Comparison of ENCODE assay signal across 10 mouse cellular contexts in the genomic region with DNA sequence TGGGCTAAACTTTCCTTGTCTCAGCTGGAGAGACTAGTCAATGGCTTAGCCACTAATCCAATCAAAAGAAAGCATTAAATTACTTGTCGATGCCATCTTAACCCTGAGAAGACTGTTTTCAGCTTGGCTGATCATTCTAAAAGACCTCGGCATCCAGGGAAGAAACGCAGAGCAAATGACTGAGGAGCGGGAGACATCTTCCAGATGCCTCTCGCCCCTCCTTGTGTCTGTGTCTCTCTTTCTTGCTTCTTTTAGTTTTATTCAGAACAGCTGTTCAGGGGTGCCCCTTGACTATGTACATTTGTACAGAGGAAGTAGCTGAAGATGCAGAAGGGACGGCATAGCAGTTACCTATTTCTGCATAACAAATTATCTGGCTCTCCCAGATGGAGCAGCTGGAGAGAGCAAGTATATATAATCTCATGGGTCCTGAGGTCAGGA.
DNase-seq lines count a peak whose midpoint lies in the region; ATAC-seq and TF ChIP-seq lines count a peak whose summit lies in the region.
"Had no signal": no experiment of that assay in that cellular context is flagged by ENCODE, and none has a peak within 500 bp of the region (broad histone marks: within the 10 kb centered on the region; RNA-seq: fewer than 3 reads in every experiment).

No protein-coding gene starts in this region.

- H3K9me3 ChIP-seq in lung, embryonic 14.5 days (ENCODE audit: low read depth, low read length): no peaks in the 10 kb centered on the region
- no peaks in the 10 kb centered on the region for H3K9me3 ChIP-seq in forebrain, embryonic 14.5 days (replicated peaks; ENCODE audit: control insufficient read depth, low read length)
- no peaks in the 10 kb centered on the region for H3K9me3 ChIP-seq in limb, embryonic 13.5 days
- no peaks in the 10 kb centered on the region for H3K9me3 ChIP-seq in neural tube, embryonic 13.5 days

- H3K4me1 ChIP-seq in lung, embryonic 14.5 days (ENCODE audit: insufficient read depth): no peaks in the 10 kb centered on the region
- H3K4me1 ChIP-seq in forebrain, embryonic 14.5 days (ENCODE audit: control insufficient read depth, insufficient read depth, low read length): peaks cover 8% of the 10 kb centered on the region
- peaks cover 13% of the 10 kb centered on the region; the same call in 1 of the 2 replicates for H3K4me1 ChIP-seq in limb, embryonic 13.5 days
- H3K4me1 ChIP-seq in neural tube, embryonic 13.5 days (replicated peaks): peaks cover 29% of the 10 kb centered on the region

- H3K9ac ChIP-seq in lung, embryonic 14.5 days: no peak overlapping the region
- no peak overlapping the region for H3K9ac ChIP-seq in forebrain, embryonic 14.5 days (ENCODE audit: low read length)
- no peak overlapping the region for H3K9ac ChIP-seq in limb, embryonic 13.5 days
- H3K9ac ChIP-seq in neural tube, embryonic 13.5 days: no peak overlapping the region

- WGBS in lung, embryonic 14.5 days: 42% methylated on average over 6 of the region's 6 CpGs
- WGBS in forebrain, embryonic 14.5 days: 6% methylated on average over 6 of the region's 6 CpGs
- 25% methylated on average over 6 of the region's 6 CpGs for WGBS in limb, embryonic 13.5 days
- 10% methylated on average over 6 of the region's 6 CpGs for WGBS in neural tube, embryonic 13.5 days

- no peak overlapping the region for H3K4me2 ChIP-seq in lung, embryonic 14.5 days
- H3K4me2 ChIP-seq in forebrain, embryonic 14.5 days (ENCODE audit: low read length): 0 out of 2 replicates have a peak overlapping the region, but pooled peaks have one; percentile 14
- 0 out of 2 replicates have a peak overlapping the region, but pooled peaks have one; percentile 25 for H3K4me2 ChIP-seq in limb, embryonic 13.5 days (replicated peaks)
- H3K4me2 ChIP-seq in neural tube, embryonic 13.5 days: peak overlapping the region; percentile 27; the same call in 1 of the 2 replicates
- H3K4me2 ChIP-seq: liver, embryonic 11.5 days had no signal

- DNase-seq in lung, embryonic 14.5 days: peak; percentile 6
- no peak for DNase-seq in lung, postnatal 36 days
- peak; percentile 12 for DNase-seq in forebrain, embryonic 14.5 days (ENCODE audit: low spot score)
- DNase-seq in layer of hippocampus, adult 9-10 months (ENCODE audit: low spot score): no peak
- no peak for DNase-seq in gastrocnemius, postnatal 4 days (ENCODE audit: low spot score in 2 of 2)
- DNase-seq in adrenal gland, adult (ENCODE audit: inconsistent age in 2 of 2, low spot score in 1 of 2): no peak
- DNase-seq: thymus, postnatal 36 days had no signal

- no peak for TF ChIP-seq CTCF in lung, embryonic 14.5 days (IDR thresholded peaks at IDR 0.05; ENCODE audit: low read depth)

- no peak overlapping the region for H3K27ac ChIP-seq in lung, embryonic 14.5 days (ENCODE audit: low read depth)
- H3K27ac ChIP-seq in forebrain, embryonic 14.5 days (ENCODE audit: low read depth, low read length): no peak overlapping the region
- H3K27ac ChIP-seq in limb, embryonic 13.5 days: no peak overlapping the region
- H3K27ac ChIP-seq in neural tube, embryonic 13.5 days (replicated peaks): peak overlapping the region; percentile 86

- no peak for ATAC-seq in lung, embryonic 14.5 days (ENCODE audit: insufficient read depth)
- peak; percentile 35; the same call in 1 of the 2 replicates for ATAC-seq in forebrain, embryonic 14.5 days
- peak; percentile 32; the same call in 1 of the 2 replicates for ATAC-seq in limb, embryonic 13.5 days (ENCODE audit: low FRiP score, low read depth)
- ATAC-seq in neural tube, embryonic 13.5 days (ENCODE audit: low read depth): peak; percentile 25

- H3K4me3 ChIP-seq in lung, embryonic 14.5 days (ENCODE audit: low read depth, low read length): no peak overlapping the region
- H3K4me3 ChIP-seq in forebrain, embryonic 14.5 days (ENCODE audit: low read depth, low read length): no peak overlapping the region
- H3K4me3 ChIP-seq in limb, embryonic 13.5 days: no peak overlapping the region
- no peak overlapping the region for H3K4me3 ChIP-seq in neural tube, embryonic 13.5 days

- H3K36me3 ChIP-seq in lung, embryonic 14.5 days (ENCODE audit: insufficient read depth): no peaks in the 10 kb centered on the region
- H3K36me3 ChIP-seq in forebrain, embryonic 14.5 days (ENCODE audit: control insufficient read depth, insufficient read depth, low read length): no peaks in the 10 kb centered on the region
- no peaks in the 10 kb centered on the region for H3K36me3 ChIP-seq in limb, embryonic 13.5 days
- no peaks in the 10 kb centered on the region for H3K36me3 ChIP-seq in neural tube, embryonic 13.5 days

- no peaks in the 10 kb centered on the region for H3K27me3 ChIP-seq in lung, embryonic 14.5 days (ENCODE audit: insufficient read depth, low read length)
- H3K27me3 ChIP-seq in forebrain, embryonic 14.5 days (replicated peaks; ENCODE audit: control insufficient read depth, insufficient read depth, low read length): no peaks in the 10 kb centered on the region
- H3K27me3 ChIP-seq in limb, embryonic 13.5 days: no peaks in the 10 kb centered on the region
- H3K27me3 ChIP-seq in neural tube, embryonic 13.5 days: no peaks in the 10 kb centered on the region

Comparison
In these comparisons a context has a peak if more than half of its experiments do, and no peak if none do; other contexts are left out.
1. DNase-seq: peak in lung, embryonic 14.5 days (single experiment) and forebrain, embryonic 14.5 days (single experiment); none in lung, postnatal 36 days (single experiment), layer of hippocampus, adult 9-10 months (single experiment), gastrocnemius, postnatal 4 days (0 of 2) and adrenal gland, adult (0 of 2).